Mouse (Mus musculus) neural tube, embryonic 12.5 days (tissue): ENCODE data around the gene Rarb. TPM values are rescaled to one million over a fixed set of nuclear protein-coding genes. Genes with fewer than 3 reads are reported as not detected.
A peak's percentile ranks its signal among the peaks of the same experiment; 100 is the strongest.

ENCODE experiments used
- ATAC-seq: fragments of 200-750 bp; cut with Nextera tagmentation; 2 replicates; pipeline ENCODE4 v1.8.0; 2017; ENCODE audit warnings: low read depth, mild to moderate bottlenecking, moderate TSS enrichment, moderate library complexity; ENCODE audit not compliant: low FRiP score
- H3K27ac ChIP-seq: fragments of 300-500 bp; sonication (generic); 2 replicates; pipeline ENCODE4 v1.5.1; 2016
- H3K27me3 ChIP-seq: fragments of 300-500 bp; sonication (generic); replicated peaks from 2 replicates; pipeline ENCODE4 v1.6.1; 2016; ENCODE audit warnings: mild to moderate bottlenecking
- H3K36me3 ChIP-seq: fragments of 300-500 bp; sonication (generic); 2 replicates; pipeline ENCODE4 v1.6.1; 2016; ENCODE audit warnings: mild to moderate bottlenecking
- H3K4me1 ChIP-seq: fragments of 300-500 bp; sonication (generic); 2 replicates; pipeline ENCODE4 v1.6.1; 2016
- H3K4me2 ChIP-seq: fragments of 300-500 bp; sonication (generic); replicated peaks from 2 replicates; pipeline ENCODE4 v1.6.1; 2016; ENCODE audit warnings: mild to moderate bottlenecking
- H3K4me3 ChIP-seq: fragments of 300-500 bp; sonication (generic); 2 replicates; pipeline ENCODE4 v1.5.1; 2016
- H3K9ac ChIP-seq: fragments of 300-500 bp; sonication (generic); 2 replicates; pipeline ENCODE4 v1.6.1; 2016; ENCODE audit warnings: mild to moderate bottlenecking
- H3K9me3 ChIP-seq: fragments of 300-500 bp; sonication (generic); 2 replicates; pipeline ENCODE4 v1.6.1; 2016; ENCODE audit warnings: mild to moderate bottlenecking
- WGBS: fragments of 180-500 bp; shearing (Covaris S2); methylation state at CpG from one replicate; pipeline ENCODE4 v1.1.7; 2016; 5-methylcytosine and 5-hydroxymethylcytosine counted together
- polyA plus RNA-seq: library from polyadenylated mRNA; unstranded; fragments of >200 nt; fragmentation: Nextera tagmentation; extraction: Ambion mirVana; gene quantifications from 2 replicates; pipeline ENCODE4 v1.2.1, GENCODE M21; 2016

Gene Rarb
- polyA plus RNA-seq, 1 experiment from 2014 or later, result 47.5 TPM

DNA sequence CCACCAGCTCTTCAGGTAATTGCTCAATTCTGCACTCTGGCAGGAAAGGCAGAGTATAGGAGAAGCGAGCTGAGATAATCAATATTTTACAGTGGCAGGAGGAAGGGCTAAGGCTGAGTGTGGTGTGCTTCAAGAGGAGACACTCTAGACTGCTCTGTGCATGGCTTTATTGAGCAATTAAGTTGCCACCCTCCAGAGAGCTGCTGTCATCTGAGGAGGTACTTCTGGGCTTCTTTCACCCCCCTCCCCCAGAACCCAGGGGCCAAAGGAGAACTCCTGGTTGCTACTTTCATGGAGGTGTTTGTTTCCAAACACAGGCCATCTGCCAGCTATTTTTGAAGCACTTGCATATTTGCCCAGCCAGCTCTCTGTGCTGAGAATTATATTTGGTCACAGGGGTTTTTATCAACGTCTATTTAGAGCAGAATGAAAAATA lies 321.7 kb downstream of the Rarb start:
- Histone ChIP-seq H3K4me1 (no peaks in the 10 kb centered on the region), H3K27me3 (no peaks in the 10 kb centered on the region), H3K9me3 (no peaks in the 10 kb centered on the region), H3K36me3 (no peaks in the 10 kb centered on the region), H3K9ac (no peak overlapping the region), H3K27ac (no peak overlapping the region), H3K4me3 (no peak overlapping the region), H3K4me2 (no peak overlapping the region)
- no peak for ATAC-seq
- 57% methylated on average over 2 of the region's 2 CpGs for WGBS

DNA sequence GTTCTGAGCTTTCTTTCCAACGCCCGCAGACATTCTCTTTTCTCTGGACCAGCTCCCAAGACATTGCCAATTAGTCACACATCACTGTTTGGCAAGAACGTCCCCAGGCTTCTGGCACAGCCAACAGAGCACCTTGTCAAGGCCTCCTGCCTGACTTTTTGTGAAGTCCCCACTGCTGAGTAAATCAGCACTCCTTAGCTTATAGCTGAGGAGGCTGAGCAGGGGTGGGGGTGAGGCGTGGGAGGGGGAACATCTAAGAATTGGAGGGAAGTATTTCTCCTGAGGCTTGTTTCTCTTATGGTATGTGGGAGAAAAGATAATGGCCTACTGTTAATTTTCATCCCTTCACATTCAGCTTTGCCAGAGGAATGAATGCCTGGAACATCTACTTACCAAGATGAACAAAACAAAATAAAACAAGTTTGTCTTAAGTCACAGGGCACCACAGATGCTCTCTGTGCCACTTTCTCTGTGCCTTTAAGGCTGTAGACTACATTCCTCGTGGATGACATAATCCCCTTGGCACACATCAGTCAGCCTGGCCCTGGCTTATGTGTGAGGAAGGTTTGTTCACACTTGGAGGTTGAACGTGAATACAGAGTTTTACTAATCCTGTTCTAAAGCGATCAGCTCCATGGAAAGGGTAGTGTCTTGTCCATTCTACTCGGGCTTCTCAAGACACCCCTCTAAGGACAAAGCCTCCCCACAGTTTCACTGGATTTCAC lies 335.1 kb downstream of the Rarb start:
- Histone ChIP-seq H3K27ac (no peak overlapping the region), H3K4me1 (0 out of 2 replicates have a peak, but pooled peaks cover 5% of the 10 kb centered on the region), H3K9ac (no peak overlapping the region), H3K9me3 (no peaks in the 10 kb centered on the region), H3K4me3 (no peak overlapping the region), H3K36me3 (no peaks in the 10 kb centered on the region), H3K4me2 (no peak overlapping the region), H3K27me3 (no peaks in the 10 kb centered on the region)
- no peak for ATAC-seq
- WGBS, result 64% methylated on average over 8 of the region's 8 CpGs

DNA sequence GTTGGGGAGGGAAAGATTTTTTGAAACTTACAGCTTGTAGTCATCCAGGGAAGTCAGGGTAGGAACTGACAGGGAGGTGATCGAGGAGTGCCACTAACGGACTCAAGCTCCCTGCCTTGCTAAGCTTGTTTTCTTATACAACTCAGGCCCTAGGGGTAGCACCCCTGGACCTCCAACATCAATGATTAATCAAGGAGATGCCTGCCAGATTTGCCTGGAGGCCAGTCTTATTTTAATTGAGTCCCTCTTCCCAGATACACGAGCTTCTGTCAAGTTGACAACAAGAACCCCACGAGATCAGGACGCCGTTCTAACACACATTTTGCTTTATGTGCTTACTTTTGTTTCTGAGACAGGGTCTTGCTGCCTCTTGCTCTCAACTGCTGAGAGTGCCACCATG lies 338.3 kb downstream of the Rarb start:
- WGBS, result 81% methylated on average over 6 of the region's 6 CpGs
- no peaks in the 10 kb centered on the region for H3K36me3 ChIP-seq
- H3K27ac ChIP-seq, result no peak overlapping the region
- 0 out of 2 replicates have a peak, but pooled peaks cover 5% of the 10 kb centered on the region for H3K4me1 ChIP-seq
- no peak for ATAC-seq
- no peaks in the 10 kb centered on the region for H3K9me3 ChIP-seq
- H3K27me3 ChIP-seq, result no peaks in the 10 kb centered on the region
- no peak overlapping the region for H3K4me2 ChIP-seq
- no peak overlapping the region for H3K4me3 ChIP-seq
- no peak overlapping the region for H3K9ac ChIP-seq

DNA sequence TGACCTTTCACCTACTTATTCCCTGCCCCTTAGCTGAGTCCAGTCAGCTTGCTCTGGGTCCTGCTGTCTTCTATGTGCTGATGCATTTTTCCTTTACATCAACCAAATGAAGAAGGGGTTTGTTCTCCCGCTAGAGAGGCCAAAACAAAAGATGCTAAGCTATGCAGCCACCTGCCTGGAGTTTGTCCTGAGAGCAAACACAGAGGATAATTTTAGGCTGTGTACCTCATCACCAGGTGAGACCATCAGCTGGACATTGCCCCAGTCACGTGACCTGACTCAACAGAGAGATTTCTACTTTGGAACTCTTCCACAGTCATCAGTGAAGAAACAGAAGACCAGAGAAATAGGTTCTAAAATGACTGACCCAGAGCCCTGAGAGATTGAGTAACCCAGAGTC lies 339.4 kb downstream of the Rarb start:
- H3K27me3 ChIP-seq, result no peaks in the 10 kb centered on the region
- 85% methylated on average over 2 of the region's 2 CpGs for WGBS
- H3K36me3 ChIP-seq, result no peaks in the 10 kb centered on the region
- H3K27ac ChIP-seq, result no peak overlapping the region
- H3K4me1 ChIP-seq, result 0 out of 2 replicates have a peak, but pooled peaks cover 4% of the 10 kb centered on the region
- no peak for ATAC-seq
- H3K4me2 ChIP-seq, result no peak overlapping the region
- no peak overlapping the region for H3K9ac ChIP-seq
- no peaks in the 10 kb centered on the region for H3K9me3 ChIP-seq
- H3K4me3 ChIP-seq, result no peak overlapping the region

DNA sequence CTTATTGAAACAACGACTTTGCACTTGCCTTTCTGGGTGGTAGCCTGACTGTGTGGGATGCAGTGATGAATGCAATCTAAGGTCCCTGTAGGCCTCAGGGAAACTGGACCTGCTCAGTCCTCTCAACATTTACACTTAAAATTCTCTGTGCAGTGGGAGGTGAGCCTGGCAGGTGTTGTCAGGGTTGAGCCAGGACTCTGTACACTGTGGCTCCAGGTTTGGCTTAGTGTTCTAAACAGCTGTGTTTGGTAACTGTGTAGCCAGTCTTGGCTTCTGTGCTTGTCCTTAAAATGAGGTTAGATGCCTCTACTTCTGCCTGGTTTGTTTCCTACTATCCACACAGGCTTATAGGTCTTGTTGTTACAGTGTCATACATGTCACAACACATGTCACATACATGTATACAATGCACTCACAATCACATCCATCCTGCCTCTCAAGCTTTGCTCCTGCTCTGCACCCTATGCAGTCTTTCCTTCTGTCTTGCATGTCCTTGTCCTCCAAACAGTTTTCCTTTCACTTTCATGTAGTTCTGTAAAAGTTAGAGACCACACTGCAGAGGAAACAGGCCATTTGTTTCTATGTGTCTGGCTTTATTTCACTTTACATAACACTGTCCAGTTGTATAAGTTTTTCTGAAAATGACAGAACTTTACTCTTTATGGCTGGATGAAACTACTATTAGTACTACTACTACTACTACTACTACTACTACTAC lies 340.2 kb downstream of the Rarb start:
- 90% methylated on average over 1 of the region's 1 CpGs for WGBS
- no peak overlapping the region for H3K4me3 ChIP-seq
- no peak for ATAC-seq

DNA sequence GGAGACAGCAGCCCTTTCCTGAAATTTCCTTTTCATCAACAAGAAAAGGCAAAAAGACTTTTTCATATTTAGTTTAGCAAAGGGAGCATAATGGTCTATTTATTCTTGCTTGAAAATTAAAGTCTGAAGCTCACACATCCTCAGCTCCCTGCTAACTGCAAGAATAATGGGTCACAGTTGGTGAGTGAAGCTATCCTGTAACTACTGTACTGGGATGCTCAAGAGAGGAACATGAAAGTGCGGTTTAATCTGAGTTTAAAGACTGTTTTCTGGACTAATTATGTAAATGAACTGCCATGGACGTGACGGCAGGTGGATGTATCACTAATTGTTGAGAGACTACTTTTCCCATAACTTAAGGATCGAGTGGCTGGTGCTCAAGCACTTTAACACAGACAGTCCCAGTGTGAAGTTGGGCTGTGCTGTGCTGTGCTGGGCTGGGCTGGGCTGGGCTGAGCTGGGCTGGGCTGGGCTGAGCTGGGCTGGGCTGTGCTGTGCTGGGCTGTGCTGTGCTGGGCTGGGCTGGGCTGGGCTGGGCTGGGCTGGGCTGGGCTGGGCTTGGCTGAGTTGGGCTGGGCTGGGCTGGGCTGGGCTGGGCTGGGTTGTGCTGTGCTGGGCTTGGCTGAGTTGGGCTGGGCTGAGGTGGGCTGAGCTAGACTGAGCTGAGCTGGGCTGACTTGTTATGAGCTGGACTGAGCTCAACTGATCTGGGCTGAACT lies 370.5 kb downstream of the Rarb start:
- Histone ChIP-seq H3K4me2 (no peak overlapping the region), H3K27ac (no peak overlapping the region)
- WGBS, result 45% methylated on average over 4 of the region's 4 CpGs

More for the DNA sequence above, 340.2 kb downstream of the Rarb start:
- Histone ChIP-seq H3K4me2 (no peak overlapping the region), H3K9ac (no peak overlapping the region), H3K36me3 (no peaks in the 10 kb centered on the region), H3K27me3 (no peaks in the 10 kb centered on the region), H3K9me3 (no peaks in the 10 kb centered on the region), H3K27ac (no peak overlapping the region), H3K4me1 (no peaks in the 10 kb centered on the region)

DNA sequence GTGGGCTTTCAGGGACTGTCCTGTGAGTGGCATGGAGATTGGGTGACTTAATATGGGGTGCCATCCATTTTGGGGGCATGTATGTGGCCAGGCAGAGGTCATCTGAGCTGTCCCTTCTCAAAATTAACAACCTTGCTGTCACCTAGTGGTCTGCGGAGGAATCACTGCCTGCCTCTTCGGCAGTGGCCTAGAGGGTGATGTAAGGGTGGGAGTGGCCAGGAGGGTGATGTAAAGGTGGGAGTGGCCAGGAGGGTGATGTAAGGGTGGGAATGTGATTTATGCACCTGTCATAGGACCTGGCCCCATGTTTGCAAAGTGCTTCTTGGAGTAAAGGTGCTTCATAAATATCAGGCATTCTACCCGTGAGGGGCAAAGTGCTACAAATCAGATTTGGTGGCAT lies 371.4 kb downstream of the Rarb start:
- no peak overlapping the region for H3K27ac ChIP-seq
- 34% methylated on average over 3 of the region's 3 CpGs for WGBS
- peaks cover 10% of the 10 kb centered on the region; the same call in 1 of the 2 replicates for H3K36me3 ChIP-seq
- H3K4me2 ChIP-seq, result no peak overlapping the region
- H3K27me3 ChIP-seq, result no peaks in the 10 kb centered on the region
- H3K9me3 ChIP-seq, result no peaks in the 10 kb centered on the region
- no peak overlapping the region for H3K9ac ChIP-seq
- no peak overlapping the region for H3K4me3 ChIP-seq
- peak; percentile 82 for ATAC-seq
- no peaks in the 10 kb centered on the region; the same call in none of the 2 replicates for H3K4me1 ChIP-seq

More for the DNA sequence above, 370.5 kb downstream of the Rarb start:
- Histone ChIP-seq H3K4me1 (no peaks in the 10 kb centered on the region; the same call in none of the 2 replicates), H3K4me3 (no peak overlapping the region), H3K27me3 (no peaks in the 10 kb centered on the region), H3K36me3 (peaks cover 5% of the 10 kb centered on the region; the same call in 1 of the 2 replicates), H3K9ac (no peak overlapping the region), H3K9me3 (no peaks in the 10 kb centered on the region)
- ATAC-seq, result peak; percentile 29; the same call in 1 of the 2 replicates

DNA sequence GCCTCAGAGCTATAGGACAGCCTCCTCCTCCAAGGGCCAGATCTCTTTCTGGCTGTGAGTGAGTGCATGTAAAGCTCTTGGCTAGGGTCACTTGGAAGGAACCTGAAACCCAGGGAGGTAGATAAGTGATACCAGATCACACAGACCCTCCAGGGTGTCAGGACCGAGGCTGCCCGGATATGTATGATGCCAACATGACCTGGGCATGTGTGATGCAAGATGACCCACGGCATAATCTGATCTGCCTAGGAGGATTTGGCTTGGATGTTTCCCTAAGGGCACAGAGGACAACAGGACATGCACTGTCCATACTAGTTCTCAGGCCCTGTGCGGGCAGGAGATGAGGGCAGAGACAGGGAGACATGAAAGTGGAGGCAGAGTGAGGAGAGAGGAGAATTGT lies 374.1 kb downstream of the Rarb start:
- Histone ChIP-seq H3K36me3 (peaks cover 22% of the 10 kb centered on the region), H3K4me1 (no peaks in the 10 kb centered on the region; the same call in none of the 2 replicates), H3K27ac (no peak overlapping the region), H3K9me3 (no peaks in the 10 kb centered on the region), H3K4me3 (no peak overlapping the region), H3K4me2 (no peak overlapping the region), H3K27me3 (no peaks in the 10 kb centered on the region), H3K9ac (no peak overlapping the region)
- WGBS, result 90% methylated on average over 4 of the region's 4 CpGs
- ATAC-seq, result no peak

DNA sequence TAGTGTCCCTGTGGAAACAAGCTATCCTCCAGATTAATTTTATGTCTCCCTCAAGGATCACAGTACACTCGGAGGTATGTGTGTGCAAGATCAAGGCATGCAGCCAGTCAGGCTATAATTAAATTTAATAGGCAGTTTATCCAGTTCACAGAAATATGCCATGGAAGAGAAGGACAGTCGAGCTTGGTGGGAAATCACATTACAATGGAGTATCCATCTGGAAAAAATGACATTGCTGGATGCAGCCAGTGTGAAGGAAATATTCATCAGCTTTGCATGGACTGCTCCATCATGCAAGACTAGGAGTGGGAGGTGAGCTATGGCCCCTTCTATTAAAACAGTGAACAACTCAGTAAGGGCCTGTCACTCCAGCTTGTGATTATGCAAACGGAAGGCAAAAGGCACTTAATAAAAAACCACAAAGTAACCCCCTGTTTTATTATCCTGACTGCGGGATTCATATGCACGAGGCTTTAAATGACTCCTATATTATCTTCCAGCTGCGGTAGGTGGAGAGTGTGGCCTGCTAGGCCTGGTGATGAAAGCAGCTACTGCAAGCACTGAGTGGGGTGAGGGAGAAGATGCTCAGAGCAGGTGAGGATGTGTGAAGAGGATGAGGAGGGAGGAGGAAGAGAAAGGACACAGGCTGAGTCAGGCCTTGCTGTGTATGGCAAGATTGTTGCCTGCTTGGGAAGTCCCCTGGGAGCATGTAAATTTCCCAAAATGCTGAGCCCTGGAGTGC lies 379.4 kb downstream of the Rarb start:
- no peak overlapping the region for H3K4me2 ChIP-seq
- H3K9ac ChIP-seq, result no peak overlapping the region
- peaks cover 43% of the 10 kb centered on the region for H3K36me3 ChIP-seq
- no peaks in the 10 kb centered on the region; the same call in 1 of the 2 replicates for H3K4me1 ChIP-seq
- ATAC-seq, result peak; percentile 54; the same call in 1 of the 2 replicates
- no peak overlapping the region for H3K27ac ChIP-seq
- no peaks in the 10 kb centered on the region for H3K9me3 ChIP-seq
- no peaks in the 10 kb centered on the region for H3K27me3 ChIP-seq
- WGBS, result 54% methylated on average over 6 of the region's 6 CpGs
- no peak overlapping the region for H3K4me3 ChIP-seq

DNA sequence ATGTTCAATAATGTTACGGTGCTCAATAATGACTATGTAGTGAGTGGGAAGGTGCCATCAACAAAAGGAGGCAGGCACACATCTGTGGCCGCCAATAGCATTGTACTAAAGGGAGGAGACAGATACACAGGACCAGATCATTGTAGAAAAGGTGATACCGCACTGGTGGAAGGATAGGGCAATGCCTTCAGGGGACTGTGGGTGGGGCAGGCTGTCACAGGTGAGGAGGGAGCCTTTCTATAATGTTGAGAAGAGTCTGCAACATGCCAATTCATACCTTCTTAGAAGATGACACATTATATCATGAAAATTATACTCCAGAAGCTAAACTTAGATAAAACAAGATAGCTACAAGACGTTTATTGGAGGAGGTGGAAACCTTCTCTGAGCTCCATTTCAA lies 381.6 kb downstream of the Rarb start:
- no peaks in the 10 kb centered on the region for H3K9me3 ChIP-seq
- no peak overlapping the region for H3K4me2 ChIP-seq
- H3K27ac ChIP-seq, result no peak overlapping the region
- 93% methylated on average over 4 of the region's 4 CpGs for WGBS
- H3K27me3 ChIP-seq, result no peaks in the 10 kb centered on the region
- no peaks in the 10 kb centered on the region for H3K4me1 ChIP-seq
- no peak overlapping the region for H3K4me3 ChIP-seq
- no peak for ATAC-seq
- H3K9ac ChIP-seq, result no peak overlapping the region
- peaks cover 51% of the 10 kb centered on the region for H3K36me3 ChIP-seq

DNA sequence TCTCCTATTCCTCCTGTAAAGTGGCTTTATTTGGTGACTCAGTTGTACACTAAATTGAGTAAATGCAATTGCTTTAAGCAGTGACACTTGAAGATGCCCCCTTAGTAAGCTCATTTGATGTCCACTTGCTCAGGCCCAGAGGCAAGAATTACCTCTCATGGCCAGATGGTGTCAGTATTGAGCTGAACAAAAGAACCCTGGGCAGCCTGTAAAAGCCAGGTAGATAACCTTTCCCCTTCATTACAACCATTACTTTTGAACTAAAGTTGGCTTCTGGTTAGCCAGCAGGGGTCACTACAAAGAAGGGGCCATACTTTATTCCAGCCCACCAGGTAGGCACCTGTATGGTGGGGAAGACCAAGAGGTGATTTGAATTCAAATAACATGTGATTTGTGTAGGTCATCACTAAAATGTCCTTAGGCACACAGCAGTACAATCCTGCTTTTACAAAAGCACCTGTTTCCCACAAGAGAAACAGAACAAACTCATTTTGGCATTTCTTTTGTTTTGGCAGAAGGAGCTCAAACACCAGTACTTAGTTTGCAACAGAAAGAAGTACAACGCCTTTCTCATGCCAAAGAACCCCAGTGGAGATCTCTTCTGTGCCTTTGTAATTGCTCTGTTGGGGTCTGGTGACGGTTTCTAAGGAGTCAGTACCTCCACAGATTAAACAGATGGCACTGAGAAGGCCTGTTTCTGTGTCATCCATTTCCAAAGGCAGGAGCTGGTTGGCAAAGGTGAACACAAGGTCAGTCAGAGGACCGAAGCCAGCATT lies 384.4 kb downstream of the Rarb start:
- no peaks in the 10 kb centered on the region for H3K9me3 ChIP-seq
- no peak overlapping the region for H3K4me2 ChIP-seq
- H3K4me3 ChIP-seq, result no peak overlapping the region
- no peak overlapping the region for H3K27ac ChIP-seq
- H3K9ac ChIP-seq, result no peak overlapping the region
- 32% methylated on average over 3 of the region's 3 CpGs for WGBS
- H3K27me3 ChIP-seq, result no peaks in the 10 kb centered on the region
- H3K4me1 ChIP-seq, result no peaks in the 10 kb centered on the region
- peak; percentile 14; the same call in 1 of the 2 replicates for ATAC-seq
- H3K36me3 ChIP-seq, result peaks cover 55% of the 10 kb centered on the region
